Mouse (Mus musculus) embryonic facial prominence, embryonic 15.5 days (tissue): ENCODE measurements at regions not wholly inside any gene's neighbourhood (a gene's known extent, or its start where the extent isn't known, plus 50 kb on each side); places are given as distances from the start of the nearest gene placed in this dataset.

Experiments
- ATAC-seq: fragments of 200-750 bp; cut with Nextera tagmentation; 2 replicates; pipeline ENCODE4 v1.8.0; 2017; ENCODE audit warnings: low read depth, moderate TSS enrichment; ENCODE audit not compliant: insufficient number of reproducible peaks, low FRiP score, low TSS enrichment
- H3K27ac ChIP-seq: fragments of 300-500 bp; sonication (generic); replicated peaks from 2 replicates; pipeline ENCODE4 v1.5.1; 2015; ENCODE audit warnings: mild to moderate bottlenecking, inconsistent platforms
- H3K27me3 ChIP-seq: fragments of 300-500 bp; sonication (generic); 2 replicates; pipeline ENCODE4 v1.6.1; 2015; ENCODE audit warnings: inconsistent platforms
- H3K36me3 ChIP-seq: fragments of 300-500 bp; sonication (generic); 2 replicates; pipeline ENCODE4 v1.6.1; 2015; ENCODE audit warnings: mild to moderate bottlenecking, inconsistent platforms
- H3K4me1 ChIP-seq: fragments of 300-500 bp; sonication (generic); 2 replicates; pipeline ENCODE4 v1.6.1; 2015; ENCODE audit warnings: inconsistent platforms
- H3K4me2 ChIP-seq: fragments of 300-500 bp; sonication (generic); replicated peaks from 2 replicates; pipeline ENCODE4 v1.6.1; 2015; ENCODE audit warnings: mild to moderate bottlenecking, inconsistent platforms
- H3K4me3 ChIP-seq: fragments of 300-500 bp; sonication (generic); replicated peaks from 2 replicates; pipeline ENCODE4 v1.5.1; 2015; ENCODE audit warnings: mild to moderate bottlenecking, inconsistent platforms
- H3K9ac ChIP-seq: fragments of 300-500 bp; sonication (generic); 2 replicates; pipeline ENCODE4 v1.6.1; 2015; ENCODE audit warnings: inconsistent platforms
- H3K9me3 ChIP-seq: fragments of 300-500 bp; sonication (generic); replicated peaks from 2 replicates; pipeline ENCODE4 v1.6.1; 2016; ENCODE audit warnings: inconsistent platforms
- WGBS: fragments of 180-500 bp; shearing (Covaris S2); methylation state at CpG from one replicate; pipeline ENCODE4 v1.1.7; 2015; 5-methylcytosine and 5-hydroxymethylcytosine counted together

GRCm38 (mm10) chr5:112055018-112055417 lies 197.3 kb downstream of the Cryba4 start:
- H3K4me3 ChIP-seq, result no peak overlapping the region
- WGBS, result 85% methylated on average over 4 of the region's 4 CpGs
- H3K27me3 ChIP-seq, result peaks cover 3% of the 10 kb centered on the region; the same call in 1 of the 2 replicates
- H3K27ac ChIP-seq, result no peak overlapping the region
- no peaks in the 10 kb centered on the region for H3K9me3 ChIP-seq
- no peak overlapping the region for H3K9ac ChIP-seq
- H3K36me3 ChIP-seq, result no peaks in the 10 kb centered on the region
- no peak for ATAC-seq
- H3K4me1 ChIP-seq, result 0 out of 2 replicates have a peak, but pooled peaks cover 2% of the 10 kb centered on the region
- no peak overlapping the region for H3K4me2 ChIP-seq

DNA sequence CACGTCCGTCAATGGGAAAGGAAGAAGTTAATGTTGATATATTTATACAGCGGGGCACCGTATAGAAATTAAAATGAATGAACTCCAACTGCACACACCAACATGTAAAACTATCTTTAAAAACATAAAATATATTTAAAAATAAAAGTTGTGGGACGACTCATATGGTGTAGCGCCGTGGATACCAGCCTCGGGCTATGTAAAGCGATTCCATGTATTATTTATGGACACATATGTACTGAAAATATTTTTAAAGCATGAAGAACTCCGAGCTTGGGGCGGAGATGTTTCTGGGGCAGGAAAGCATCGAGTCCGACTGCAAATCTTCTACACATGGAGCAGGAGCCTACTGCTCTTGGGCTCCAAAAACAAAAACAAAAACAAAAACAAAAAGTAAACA lies 182.4 kb downstream of the Cryba4 start:
- no peak overlapping the region for H3K4me3 ChIP-seq
- WGBS, result 57% methylated on average over 13 of the region's 13 CpGs
- no peaks in the 10 kb centered on the region; the same call in 1 of the 2 replicates for H3K4me1 ChIP-seq
- H3K4me2 ChIP-seq, result no peak overlapping the region
- no peak overlapping the region for H3K27ac ChIP-seq
- no peak overlapping the region for H3K9ac ChIP-seq
- no peak for ATAC-seq
- H3K9me3 ChIP-seq, result no peaks in the 10 kb centered on the region
- H3K36me3 ChIP-seq, result no peaks in the 10 kb centered on the region
- H3K27me3 ChIP-seq, result no peaks in the 10 kb centered on the region

DNA sequence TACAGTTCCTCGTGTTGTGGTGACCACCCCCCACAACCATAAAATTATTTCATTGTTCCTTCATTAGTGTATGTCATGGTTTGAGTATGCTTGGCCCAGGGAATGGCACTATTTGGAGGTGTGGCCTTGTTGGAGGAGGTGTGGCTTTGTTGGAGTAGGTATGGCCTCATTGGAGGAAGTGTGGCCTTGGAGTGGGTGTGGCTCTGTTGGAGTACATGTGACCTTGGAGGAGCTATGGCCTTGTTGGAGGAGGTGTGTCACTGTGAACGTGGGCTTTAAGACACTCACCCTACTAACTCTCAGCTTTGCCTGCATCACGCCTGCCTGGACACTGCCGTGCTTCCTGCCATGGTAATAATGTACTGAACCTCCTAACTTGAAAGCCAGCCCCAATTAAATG lies 179.9 kb downstream of the Cryba4 start:
- 52% methylated on average over 4 of the region's 4 CpGs for WGBS
- Histone ChIP-seq H3K27me3 (no peaks in the 10 kb centered on the region), H3K4me2 (no peak overlapping the region), H3K36me3 (no peaks in the 10 kb centered on the region), H3K9me3 (no peaks in the 10 kb centered on the region), H3K4me3 (no peak overlapping the region), H3K27ac (no peak overlapping the region), H3K9ac (no peak overlapping the region), H3K4me1 (no peaks in the 10 kb centered on the region; the same call in 1 of the 2 replicates)
- no peak for ATAC-seq

GRCm38 (mm10) chr5:112077097-112077496 lies 175.2 kb downstream of the Cryba4 start:
- no peaks in the 10 kb centered on the region for H3K9me3 ChIP-seq
- no peaks in the 10 kb centered on the region for H3K36me3 ChIP-seq
- no peak overlapping the region for H3K4me3 ChIP-seq
- no peaks in the 10 kb centered on the region for H3K4me1 ChIP-seq
- H3K9ac ChIP-seq, result no peak overlapping the region
- no peak for ATAC-seq
- no peak overlapping the region for H3K4me2 ChIP-seq
- 65% methylated on average over 14 of the region's 14 CpGs for WGBS
- H3K27me3 ChIP-seq, result 0 out of 2 replicates have a peak, but pooled peaks cover 3% of the 10 kb centered on the region
- no peak overlapping the region for H3K27ac ChIP-seq

DNA sequence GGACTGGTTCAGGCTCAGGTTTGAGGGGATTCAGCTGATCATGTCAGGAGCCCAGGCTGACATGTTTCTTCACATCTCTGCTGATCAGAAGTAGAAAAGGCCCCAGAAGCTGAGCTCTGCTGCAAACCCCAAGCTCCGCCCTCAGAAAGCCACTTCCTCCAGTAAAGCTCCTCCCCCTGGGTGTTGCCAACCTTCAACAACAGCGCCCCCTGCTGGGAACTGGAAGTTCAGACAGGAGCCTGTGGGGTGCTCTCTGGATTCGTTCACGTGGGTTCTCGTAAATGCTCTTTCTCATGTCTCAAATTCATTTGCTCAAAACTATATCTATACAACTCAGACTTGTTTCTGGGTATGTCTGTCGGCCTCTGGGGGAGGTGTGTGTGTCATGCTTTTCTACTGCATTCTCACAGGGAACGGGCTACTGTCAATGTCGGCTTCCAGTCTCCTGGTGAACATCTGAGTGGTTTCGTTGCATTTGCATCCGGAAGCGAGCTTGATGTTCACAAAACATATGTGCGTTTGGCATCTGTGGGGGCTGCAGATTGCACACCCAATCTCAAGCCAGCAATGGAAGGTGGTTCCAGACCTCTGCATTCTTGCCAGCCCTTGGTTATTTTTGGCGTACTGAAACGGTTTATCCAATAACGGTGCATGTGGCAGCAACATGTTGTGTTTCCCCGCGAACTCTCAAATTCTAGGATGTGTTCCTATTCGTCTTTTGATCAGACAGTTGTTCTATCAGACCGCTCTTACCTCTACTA lies 174.3 kb downstream of the Cryba4 start:
- ATAC-seq, result no peak
- WGBS, result 65% methylated on average over 19 of the region's 19 CpGs

DNA sequence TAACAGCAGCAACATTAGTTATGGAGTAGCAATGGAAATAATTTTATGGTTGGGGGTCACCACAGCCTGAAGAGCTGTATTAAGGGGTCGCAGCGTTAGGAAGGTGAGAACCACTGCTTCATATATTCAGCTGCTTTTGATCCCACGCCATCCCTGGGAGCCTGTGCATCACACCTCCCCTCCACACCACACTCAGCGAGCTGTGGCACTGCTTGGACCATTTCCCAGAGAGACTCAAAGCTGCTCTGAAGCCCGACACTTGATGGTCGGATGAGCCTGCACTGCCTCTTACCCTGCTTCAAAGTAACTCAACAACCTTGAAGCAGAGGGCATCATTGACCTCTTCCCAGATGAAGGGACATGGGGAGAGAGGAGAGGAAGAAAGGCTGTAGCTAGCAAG lies 171.3 kb downstream of the Cryba4 start:
- Histone ChIP-seq H3K9me3 (no peaks in the 10 kb centered on the region), H3K4me3 (no peak overlapping the region), H3K27ac (no peak overlapping the region), H3K27me3 (0 out of 2 replicates have a peak, but pooled peaks cover 3% of the 10 kb centered on the region), H3K36me3 (no peaks in the 10 kb centered on the region), H3K9ac (no peak overlapping the region), H3K4me2 (no peak overlapping the region), H3K4me1 (no peaks in the 10 kb centered on the region)
- 67% methylated on average over 6 of the region's 6 CpGs for WGBS
- no peak for ATAC-seq

More for the DNA sequence above, 174.3 kb downstream of the Cryba4 start:
- no peak overlapping the region for H3K4me2 ChIP-seq
- no peak overlapping the region for H3K4me3 ChIP-seq
- H3K9ac ChIP-seq, result no peak overlapping the region
- H3K36me3 ChIP-seq, result no peaks in the 10 kb centered on the region
- H3K4me1 ChIP-seq, result no peaks in the 10 kb centered on the region
- no peak overlapping the region for H3K27ac ChIP-seq
- H3K27me3 ChIP-seq, result 0 out of 2 replicates have a peak, but pooled peaks cover 3% of the 10 kb centered on the region
- no peaks in the 10 kb centered on the region for H3K9me3 ChIP-seq

DNA sequence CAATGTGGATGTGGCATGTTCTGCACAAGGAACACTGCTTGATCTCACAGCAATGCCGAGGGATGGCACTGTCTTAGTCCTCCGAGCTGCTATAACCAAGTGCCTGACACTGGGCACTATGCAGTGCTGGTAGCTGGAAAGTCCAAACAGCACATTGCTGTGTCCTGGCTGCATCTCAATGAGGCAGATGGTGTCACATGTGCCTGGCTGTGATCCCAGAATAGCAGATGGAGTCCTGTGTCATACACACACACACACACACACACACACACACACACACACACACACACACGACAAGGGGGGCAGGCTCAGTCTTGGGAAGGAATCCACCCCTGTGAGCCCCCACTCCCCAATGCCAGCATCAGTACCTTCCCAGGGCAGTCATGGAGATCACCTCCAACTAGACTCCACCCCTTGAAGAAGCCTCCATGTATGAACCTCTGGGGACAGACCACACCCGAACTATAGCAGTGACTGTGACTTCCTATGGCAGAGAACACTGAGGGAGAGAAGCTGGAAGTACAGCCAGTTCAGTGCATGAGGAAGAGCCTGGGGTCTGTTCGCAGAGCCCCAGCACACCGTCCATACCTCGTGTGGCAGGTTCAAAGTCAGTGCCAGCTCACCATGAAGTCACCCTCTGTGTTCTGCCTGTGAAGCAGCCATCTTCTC lies 160.3 kb downstream of the Cryba4 start:
- Histone ChIP-seq H3K4me3 (no peak overlapping the region), H3K36me3 (no peaks in the 10 kb centered on the region), H3K27ac (no peak overlapping the region), H3K27me3 (0 out of 2 replicates have a peak, but pooled peaks cover 7% of the 10 kb centered on the region), H3K9me3 (no peaks in the 10 kb centered on the region), H3K9ac (no peak overlapping the region), H3K4me1 (peaks cover 9% of the 10 kb centered on the region; the same call in 1 of the 2 replicates), H3K4me2 (no peak overlapping the region)
- ATAC-seq, result no peak
- WGBS, result 64% methylated on average over 7 of the region's 7 CpGs

- H3K4me3 ChIP-seq, result no peak overlapping the region
- H3K4me1 ChIP-seq, result peaks cover 9% of the 10 kb centered on the region; the same call in 1 of the 2 replicates
- H3K9ac ChIP-seq, result no peak overlapping the region
- 57% methylated on average over 17 of the region's 17 CpGs for WGBS
- no peak for ATAC-seq
- H3K27me3 ChIP-seq, result 0 out of 2 replicates have a peak, but pooled peaks cover 7% of the 10 kb centered on the region
- H3K9me3 ChIP-seq, result no peaks in the 10 kb centered on the region
- no peaks in the 10 kb centered on the region for H3K36me3 ChIP-seq
- no peak overlapping the region for H3K27ac ChIP-seq
- no peak overlapping the region for H3K4me2 ChIP-seq
Observed at GRCm38 (mm10) chr5:112093905-112094571, 158.3 kb downstream of the Cryba4 start.

DNA sequence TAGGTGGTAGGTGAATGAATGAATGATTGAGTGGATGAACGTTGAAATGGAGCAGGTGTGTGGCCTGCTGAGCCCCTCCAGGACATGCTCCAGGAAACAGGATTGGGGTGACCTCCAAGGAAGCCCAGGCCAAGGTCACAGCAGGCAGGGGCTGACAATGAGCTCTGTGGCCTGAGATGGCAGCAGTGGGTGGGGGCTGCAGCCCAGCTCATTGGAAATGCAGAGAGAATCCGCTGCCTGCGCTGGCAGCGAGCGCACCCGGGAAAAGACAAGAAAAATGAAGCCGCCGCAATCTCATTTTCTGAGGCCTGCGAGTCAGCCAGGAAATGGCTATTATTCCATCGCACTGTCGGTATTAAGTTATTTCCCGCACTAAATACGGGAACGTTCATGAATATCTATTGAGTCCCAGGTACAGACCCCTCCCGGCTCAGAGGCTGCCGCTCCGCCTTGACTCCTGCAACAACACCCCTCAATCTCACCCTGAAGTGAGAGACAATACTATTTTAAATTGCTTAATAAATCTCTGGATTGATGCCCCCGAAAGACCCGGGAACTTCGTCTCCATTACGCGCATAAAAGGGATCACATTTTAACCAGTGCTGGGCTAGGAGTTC lies 153.7 kb downstream of the Cryba4 start:
- no peak for ATAC-seq
- WGBS, result 65% methylated on average over 22 of the region's 22 CpGs

DNA sequence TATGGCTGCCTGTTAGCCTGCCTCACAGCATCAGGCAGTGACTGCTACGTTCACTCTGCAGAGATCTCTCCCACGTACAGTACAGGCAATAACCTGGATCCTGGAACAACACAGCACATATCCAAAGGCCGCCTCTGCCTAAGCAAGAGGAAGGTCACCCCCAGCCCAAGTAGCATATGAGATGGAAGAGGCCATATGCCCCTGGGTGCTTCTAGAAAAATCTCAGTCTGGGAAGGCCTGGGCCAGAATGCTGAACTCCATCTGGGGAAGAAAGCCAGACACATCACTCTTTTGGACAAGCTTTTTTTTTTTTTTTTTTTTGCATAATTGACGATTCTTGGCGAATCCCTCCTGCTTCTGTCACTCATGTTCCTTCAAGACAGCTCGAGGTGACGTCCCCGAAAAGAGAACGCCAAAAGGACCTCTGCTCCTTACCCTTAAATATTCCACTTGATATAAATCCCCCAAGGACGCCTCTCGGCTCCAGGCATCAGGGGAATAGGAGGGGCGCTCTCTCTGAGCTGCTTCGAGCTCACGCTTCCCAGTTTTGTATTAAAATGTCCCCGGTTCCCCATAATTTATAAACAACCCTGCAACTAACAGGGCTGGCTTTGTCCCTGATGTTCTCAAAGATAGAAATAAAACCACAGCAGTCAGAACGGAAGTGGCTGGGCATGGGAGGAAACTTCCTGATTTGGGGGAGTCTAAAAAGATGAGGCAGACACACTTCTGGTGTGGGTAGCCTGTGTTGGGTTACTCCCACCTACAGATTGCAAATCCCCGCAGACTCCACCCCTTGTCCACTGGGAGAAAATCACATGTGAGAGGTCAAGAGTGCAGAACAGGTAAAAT lies 150.4 kb downstream of the Cryba4 start:
- H3K9me3 ChIP-seq, result no peaks in the 10 kb centered on the region
- ATAC-seq, result no peak
- H3K27me3 ChIP-seq, result no peaks in the 10 kb centered on the region
- no peak overlapping the region for H3K27ac ChIP-seq
- no peaks in the 10 kb centered on the region for H3K36me3 ChIP-seq
- no peaks in the 10 kb centered on the region for H3K4me1 ChIP-seq
- no peak overlapping the region for H3K4me2 ChIP-seq
- 68% methylated on average over 17 of the region's 17 CpGs for WGBS
- no peak overlapping the region for H3K4me3 ChIP-seq
- H3K9ac ChIP-seq, result no peak overlapping the region

More for the DNA sequence above, 153.7 kb downstream of the Cryba4 start:
- Histone ChIP-seq H3K4me2 (no peak overlapping the region), H3K27me3 (no peaks in the 10 kb centered on the region), H3K9ac (no peak overlapping the region), H3K4me3 (no peak overlapping the region), H3K36me3 (no peaks in the 10 kb centered on the region), H3K4me1 (peaks cover 9% of the 10 kb centered on the region; the same call in 1 of the 2 replicates), H3K9me3 (no peaks in the 10 kb centered on the region), H3K27ac (no peak overlapping the region)
